Mouse (Mus musculus) left cerebral cortex, adult 9 months (tissue): Measurements from ENCODE around the gene Mcl1.
"Not testable (repeated sequence)": the region's sequence is repeated elsewhere in the genome, so short reads cannot be mapped to it uniquely, and the experiment has no call there.

ENCODE experiments used
- DNase-seq, 2 experiments: peaks; one replicate each; pipeline ENCODE4 v3.0.0; 2022; ENCODE audit warnings: low spot score in 2 of 2

The Mcl1 gene

GRCm38 (mm10) chr3:95658236-95658867 lies at the start of gene Mcl1:
Mcl1 (plus strand) TSS chr3:95658788.
- DNase-seq = peak; percentile 77 to 91

- DNase-seq = no peak
These were observed 49.4 kb upstream of the Mcl1 start for GRCm38 (mm10) chr3:95609195-95609594.

- no peak for DNase-seq
These were observed 44.6 kb upstream of the Mcl1 start for GRCm38 (mm10) chr3:95613996-95614395.

GRCm38 (mm10) chr3:95618511-95618910 lies 40.1 kb upstream of the Mcl1 start:
- DNase-seq = no peak

GRCm38 (mm10) chr3:95621241-95621640 lies 37.3 kb upstream of the Mcl1 start:
- DNase-seq = no peak

- DNase-seq = not testable (repeated sequence)
These were observed 36.2 kb upstream of the Mcl1 start for GRCm38 (mm10) chr3:95622421-95622820.

GRCm38 (mm10) chr3:95623551-95623950 lies 35.0 kb upstream of the Mcl1 start:
- no peak for DNase-seq

- DNase-seq = not testable (repeated sequence)
These were observed 34.5 kb upstream of the Mcl1 start for GRCm38 (mm10) chr3:95623991-95624515.

GRCm38 (mm10) chr3:95624628-95625503 lies 33.7 kb upstream of the Mcl1 start, which contains the start of gene Ensa:
Ensa (plus strand) TSS chr3:95624993.
- peak; percentile 99 for DNase-seq

- DNase-seq = peak; percentile 84 to 88
These were observed 30.8 kb upstream of the Mcl1 start for GRCm38 (mm10) chr3:95627763-95628162.

- peak; percentile 70 to 82 for DNase-seq
These were observed 28.8 kb upstream of the Mcl1 start for GRCm38 (mm10) chr3:95629755-95630154.

- no peak for DNase-seq
These were observed 27.7 kb upstream of the Mcl1 start for GRCm38 (mm10) chr3:95630856-95631255.

- no peak for DNase-seq
These were observed 27.3 kb upstream of the Mcl1 start for GRCm38 (mm10) chr3:95631304-95631703.

GRCm38 (mm10) chr3:95632648-95633588 lies 25.7 kb upstream of the Mcl1 start:
- no peak for DNase-seq

GRCm38 (mm10) chr3:95635636-95636035 lies 23.0 kb upstream of the Mcl1 start:
- DNase-seq = no peak

GRCm38 (mm10) chr3:95636072-95636471 lies 22.5 kb upstream of the Mcl1 start:
- no peak for DNase-seq

- DNase-seq = no peak
These were observed 18.9 kb upstream of the Mcl1 start for GRCm38 (mm10) chr3:95639694-95640093.

- no peak for DNase-seq
These were observed 15.5 kb upstream of the Mcl1 start for GRCm38 (mm10) chr3:95643097-95643496.

- DNase-seq = no peak
These were observed 13.0 kb upstream of the Mcl1 start for GRCm38 (mm10) chr3:95645313-95646235.

- no peak for DNase-seq
These were observed 10.6 kb upstream of the Mcl1 start for GRCm38 (mm10) chr3:95648016-95648415.
